Mouse (Mus musculus) ES-CJ7 (cell line): Measurements from ENCODE around the gene Capzb.

ENCODE experiments used
- DNase-seq: peaks from one replicate; pipeline ENCODE4 v3.0.0; 2011; ENCODE audit warnings: low read depth, low spot score

Capzb gene

GRCm38 (mm10) chr4:139265783-139266499, 73.2 kb downstream of the Capzb start:
- DNase-seq = no peak

- DNase-seq = no peak
These were observed 73.8 kb downstream of the Capzb start for GRCm38 (mm10) chr4:139266500-139266865.

GRCm38 (mm10) chr4:139267335-139267734, 74.6 kb downstream of the Capzb start:
- DNase-seq = no peak

- DNase-seq = no peak
These were observed 75.5 kb downstream of the Capzb start for GRCm38 (mm10) chr4:139268242-139268641.

- DNase-seq = no peak
These were observed 77.5 kb downstream of the Capzb start for GRCm38 (mm10) chr4:139270168-139270567.

- no peak for DNase-seq
These were observed 78.9 kb downstream of the Capzb start for GRCm38 (mm10) chr4:139271562-139271961.

GRCm38 (mm10) chr4:139272951-139273680, 80.4 kb downstream of the Capzb start:
- DNase-seq = no peak

GRCm38 (mm10) chr4:139274573-139274972, 81.9 kb downstream of the Capzb start:
- no peak for DNase-seq

GRCm38 (mm10) chr4:139276411-139276810, 83.7 kb downstream of the Capzb start:
- DNase-seq = no peak

- DNase-seq = no peak
These were observed 87.8 kb downstream of the Capzb start for GRCm38 (mm10) chr4:139280530-139280929.

GRCm38 (mm10) chr4:139281791-139282345, 89.2 kb downstream of the Capzb start:
- DNase-seq = no peak

- DNase-seq = no peak
These were observed 90.3 kb downstream of the Capzb start for GRCm38 (mm10) chr4:139282955-139283417.

GRCm38 (mm10) chr4:139284877-139285276, 92.2 kb downstream of the Capzb start:
- no peak for DNase-seq

- no peak for DNase-seq
These were observed 93.5 kb downstream of the Capzb start for GRCm38 (mm10) chr4:139286234-139286633.

- peak; percentile 79 for DNase-seq
These were observed 94.6 kb downstream of the Capzb start for GRCm38 (mm10) chr4:139287122-139287863.

GRCm38 (mm10) chr4:139289017-139289416, 96.3 kb downstream of the Capzb start:
- peak; percentile 80 for DNase-seq

GRCm38 (mm10) chr4:139291099-139291498, 98.4 kb downstream of the Capzb start:
- DNase-seq = no peak

GRCm38 (mm10) chr4:139292038-139292437, 99.3 kb downstream of the Capzb start:
- DNase-seq = no peak

GRCm38 (mm10) chr4:139297566-139297965, 104.9 kb downstream of the Capzb start:
- no peak for DNase-seq

GRCm38 (mm10) chr4:139298671-139299366, 106.1 kb downstream of the Capzb start:
- no peak for DNase-seq

GRCm38 (mm10) chr4:139301780-139302179, 109.1 kb downstream of the Capzb start:
- DNase-seq = no peak
